Mouse (Mus musculus) CD8-positive naive resting alpha-beta T cell, adult 57 days (primary cell): ENCODE data around the gene Prss37. TPM values are rescaled to one million over a fixed set of nuclear protein-coding genes. Genes with fewer than 3 reads are reported as not detected.

Source experiments
- total RNA-seq: library from RNA; stranded (reverse); gene quantifications from one replicate; pipeline ENCODE4 v1.2.4, GENCODE M21; 2023

Gene Prss37
- not detected for total RNA-seq

GRCm38 (mm10) chr6:40519408-40519807 lies at the start of gene Prss37:
Gene Prss37, minus strand, starts transcription at chr6:40519508.

GRCm38 (mm10) chr6:40554950-40555349 lies 35.6 kb upstream of the Prss37 start, which contains the start of gene Olfr461:
Gene Olfr461, minus strand, starts transcription at chr6:40555050.

GRCm38 (mm10) chr6:40493229-40493628 lies 26.1 kb downstream of the Prss37 start, which contains the start of gene Tas2r108:
Gene Tas2r108, plus strand, starts transcription at chr6:40493529.

GRCm38 (mm10) chr6:40490933-40491332 lies 28.4 kb downstream of the Prss37 start, which contains the start of gene Tas2r137:
Gene Tas2r137, plus strand, starts transcription at chr6:40491233.

GRCm38 (mm10) chr6:40470916-40471719 lies 48.2 kb downstream of the Prss37 start, which contains the start of gene Ssbp1:
Gene Ssbp1, plus strand, starts transcription at chr6:40471352.

Other genes with a start within 250 kb of the Prss37 start
- 37.0 TPM for gene Agk, start 194.3 kb downstream of the Prss37 start, total RNA-seq
- 24.5 TPM for gene E330009J07Rik, start 83.4 kb downstream of the Prss37 start, total RNA-seq
- gene Wee2, start 80.4 kb downstream of the Prss37 start, total RNA-seq: not detected
- 53.6 TPM for gene Ssbp1, start 48.2 kb downstream of the Prss37 start, total RNA-seq
- not detected for gene Tas2r137, start 28.3 kb downstream of the Prss37 start, total RNA-seq
- gene Tas2r108, start 26.0 kb downstream of the Prss37 start, total RNA-seq: not detected
- not detected for gene Olfr461, start 35.5 kb upstream of the Prss37 start, total RNA-seq
- not detected for gene Olfr460, start 50.0 kb upstream of the Prss37 start, total RNA-seq
- gene Clec5a, start 66.3 kb upstream of the Prss37 start, total RNA-seq: not detected
- gene Tas2r138, start 93.8 kb upstream of the Prss37 start, total RNA-seq: not detected
- gene Mgam, start 109.3 kb upstream of the Prss37 start, total RNA-seq: 0.21 TPM